Mouse (Mus musculus): ENCODE data around the gene Ano1.

- TF ChIP-seq FLI1 (IDR thresholded peaks at IDR 0.05; ENCODE audit: low read length): no peak
- no peak for TF ChIP-seq GATA1 (IDR thresholded peaks at IDR 0.05; ENCODE audit: borderline replicate concordance, low read length)
Measured at GRCm38 (mm10) chr7:144634875-144635274, 116.9 kb downstream of the Ano1 start.
